Mouse (Mus musculus): ENCODE data around the gene Ptbp3. TPM values are rescaled to one million over a fixed set of nuclear protein-coding genes. Genes with fewer than 3 reads are reported as not detected.

Ptbp3 gene
- total and polyA plus RNA-seq, 3 experiments = 78.8 to 315 (median 121) TPM

DNA sequence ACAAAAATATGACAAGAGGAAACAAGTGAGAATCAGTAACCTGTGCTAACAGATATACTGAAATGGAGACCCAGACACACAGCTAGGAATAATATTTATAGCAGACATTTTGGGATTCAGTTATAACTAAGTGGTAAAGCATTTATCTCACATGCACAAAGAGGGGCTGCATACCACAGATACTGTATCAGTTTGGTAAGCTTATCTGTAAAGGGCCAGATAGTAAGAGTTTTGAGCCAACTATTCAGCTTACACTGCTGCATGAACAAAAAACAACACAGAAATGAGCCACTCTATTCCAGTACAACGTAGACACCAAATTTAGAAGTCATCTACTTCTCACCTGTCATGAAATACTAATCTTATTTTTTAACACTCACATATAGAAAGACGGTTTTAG, 15.9 kb downstream of the Ptbp3 start:
- peak overlapping the region; percentile 68; the same call in 1 of the 2 replicates for H3K9ac ChIP-seq (ENCODE audit: control insufficient read depth, low read depth, low read length, poor library complexity, severe bottlenecking)
- H3K4me3 ChIP-seq (ENCODE audit: control insufficient read depth in 1 of 2, insufficient read depth in 1 of 2, low read depth in 2 of 2, low read length in 2 of 2) = no peak overlapping the region
- H3K4me1 ChIP-seq (ENCODE audit: control insufficient read depth in 1 of 2, insufficient read depth in 2 of 2, low read length in 2 of 2) = peaks cover 25 to 67% of the 10 kb centered on the region in 2 experiments
- H3K27ac ChIP-seq (ENCODE audit: control insufficient read depth, low read depth, low read length) = peak overlapping the region; percentile 99
- peak; percentile 87 for DNase-seq (ENCODE audit: low read depth, low spot score)
- H3K9me3 ChIP-seq (replicated peaks; ENCODE audit: insufficient read depth, low read length) = no peaks in the 10 kb centered on the region
- H3K79me2 ChIP-seq (ENCODE audit: control insufficient read depth, insufficient read depth, low read length, poor library complexity) = peaks cover 51% of the 10 kb centered on the region
- H3K36me3 ChIP-seq (ENCODE audit: control insufficient read depth in 1 of 2, insufficient read depth in 2 of 2, low read length in 2 of 2) = peaks cover 0 to 83% of the 10 kb centered on the region in 2 experiments; a peak in 3 of 4 replicates
- no peaks in the 10 kb centered on the region for H3K27me3 ChIP-seq (ENCODE audit: control insufficient read depth in 1 of 2, insufficient read depth in 2 of 2, low read length in 2 of 2)
- TF ChIP-seq TCF12 (IDR thresholded peaks at IDR 0.05; ENCODE audit: low read depth, low read length) = peak; percentile 100
- TF ChIP-seq CHD2 (IDR thresholded peaks at IDR 0.05; ENCODE audit: low read length) = no peak; the same call in 1 of the 2 replicates
- TF ChIP-seq CTCF (IDR thresholded peaks at IDR 0.05 in 2 of 3, conservative IDR thresholded peaks at IDR 0.05 in 1 of 3; ENCODE audit: control insufficient read depth in 1 of 3, insufficient read depth in 1 of 3, low read depth in 2 of 3, low read length in 3 of 3, poor library complexity in 1 of 3, severe bottlenecking in 1 of 3) = no peak
- peak; percentile 99 for TF ChIP-seq ETS1 (IDR thresholded peaks at IDR 0.05; ENCODE audit: low read depth, low read length)
- TF ChIP-seq TBP (IDR thresholded peaks at IDR 0.05; ENCODE audit: low read depth, low read length) = no peak
- TF ChIP-seq KAT2A (conservative IDR thresholded peaks at IDR 0.05; ENCODE audit: low read depth, low read length) = peak; percentile 54; the same call in 1 of the 2 replicates
- TF ChIP-seq UBTF (IDR thresholded peaks at IDR 0.05; ENCODE audit: borderline replicate concordance, insufficient read depth, low read depth, low read length) = no peak
- peak; percentile 79 for TF ChIP-seq MAZ (IDR thresholded peaks at IDR 0.05; ENCODE audit: low read depth, low read length)
- TF ChIP-seq MXI1 (IDR thresholded peaks at IDR 0.05; ENCODE audit: low read depth, low read length) = peak; percentile 65
- TF ChIP-seq RCOR1 (IDR thresholded peaks at IDR 0.05; ENCODE audit: low read depth, low read length) = peak; percentile 97
- no peak for TF ChIP-seq CHD1 (IDR thresholded peaks at IDR 0.05; ENCODE audit: low read depth, low read length)
- TF ChIP-seq HCFC1 (IDR thresholded peaks at IDR 0.05; ENCODE audit: low read depth, low read length) = peak; percentile 58; the same call in 1 of the 2 replicates
- TF ChIP-seq GABPA (IDR thresholded peaks at IDR 0.05; ENCODE audit: low read depth, low read length) = no peak
- TF ChIP-seq NELFE (IDR thresholded peaks at IDR 0.05; ENCODE audit: low read depth, low read length) = no peak
- TF ChIP-seq MYB (IDR thresholded peaks at IDR 0.05; ENCODE audit: low read depth, low read length) = peak; percentile 95
- TF ChIP-seq USF1 (IDR thresholded peaks at IDR 0.05; ENCODE audit: low read depth, low read length) = no peak
- TF ChIP-seq ZKSCAN1 (IDR thresholded peaks at IDR 0.05; ENCODE audit: low read depth, low read length) = peak; percentile 53; the same call in 1 of the 2 replicates
- no peak for TF ChIP-seq POLR2A (IDR thresholded peaks at IDR 0.05; ENCODE audit: control insufficient read depth in 1 of 2, insufficient read depth in 1 of 2, low read depth in 1 of 2, low read length in 2 of 2, poor library complexity in 1 of 2)
- TF ChIP-seq MEF2A (IDR thresholded peaks at IDR 0.05; ENCODE audit: extremely low read depth, insufficient replicate concordance, low read depth, low read length, poor library complexity, severe bottlenecking) = peak; percentile 95
- TF ChIP-seq RAD21 (IDR thresholded peaks at IDR 0.05; ENCODE audit: low read depth, low read length) = no peak
- 0 out of 2 replicates have a peak, but pooled peaks have one; percentile 20 for TF ChIP-seq JUND (IDR thresholded peaks at IDR 0.05; ENCODE audit: low read depth, low read length)
- no peak for TF ChIP-seq USF2 (IDR thresholded peaks at IDR 0.05; ENCODE audit: borderline replicate concordance in 1 of 2, insufficient read depth in 1 of 2, low read depth in 1 of 2, low read length in 2 of 2)
- no peak for TF ChIP-seq NRF1 (IDR thresholded peaks at IDR 0.05; ENCODE audit: insufficient read depth, low read depth, low read length, poor library complexity, severe bottlenecking)
- TF ChIP-seq BHLHE40 (IDR thresholded peaks at IDR 0.05; ENCODE audit: borderline replicate concordance, low read depth, low read length) = peak; percentile 94
- peak; percentile 93; the same call in 1 of the 2 replicates for TF ChIP-seq MAFK (IDR thresholded peaks at IDR 0.05; ENCODE audit: borderline replicate concordance, low read depth, low read length)
- peak; percentile 59; the same call in 1 of the 2 replicates for TF ChIP-seq ELF1 (IDR thresholded peaks at IDR 0.05; ENCODE audit: low read depth, low read length)
- TF ChIP-seq SMC3 (IDR thresholded peaks at IDR 0.05; ENCODE audit: low read depth, low read length) = no peak
- no peak; the same call in 1 of the 2 replicates for TF ChIP-seq MAX (IDR thresholded peaks at IDR 0.05; ENCODE audit: low read length)
- TF ChIP-seq SIN3A (IDR thresholded peaks at IDR 0.05; ENCODE audit: low read length) = peak; percentile 96
- TF ChIP-seq EP300 (IDR thresholded peaks at IDR 0.05; ENCODE audit: low read depth in 1 of 2, low read length in 2 of 2) = peak; percentile 100
- TF ChIP-seq E2F4 (IDR thresholded peaks at IDR 0.05; ENCODE audit: borderline replicate concordance, low read depth, low read length) = no peak
- no peak; the same call in 1 of the 2 replicates for TF ChIP-seq ZNF384 (IDR thresholded peaks at IDR 0.05; ENCODE audit: low read depth, low read length)
- TF ChIP-seq POLR2AphosphoS2 (IDR thresholded peaks at IDR 0.05; ENCODE audit: low read length) = peak; percentile 87
- peak; percentile 77; the same call in 1 of the 2 replicates for TF ChIP-seq MYC (IDR thresholded peaks at IDR 0.05; ENCODE audit: low read depth, low read length)
- TF ChIP-seq TAL1 (IDR thresholded peaks at IDR 0.05; ENCODE audit: low read length) = peak; percentile 98
- peak; percentile 40; the same call in 1 of the 2 replicates for TF ChIP-seq ZC3H11A (IDR thresholded peaks at IDR 0.05; ENCODE audit: low read depth, low read length)
- TF ChIP-seq POLR2AphosphoS5 (IDR thresholded peaks at IDR 0.05; ENCODE audit: borderline replicate concordance, low read depth, low read length) = no peak
